Mouse (Mus musculus) G1E (cell line): ENCODE data around the gene Scaf11.

ENCODE experiments used
- CTCF ChIP-seq: IDR thresholded peaks from 2 replicates; pipeline ENCODE4 v1.5.1; 2012; ENCODE audit warnings: low read depth, low read length, inconsistent platforms, mixed read lengths
- GATA1 ChIP-seq: IDR thresholded peaks from 2 replicates; pipeline ENCODE4 v1.6.1; 2012; ENCODE audit warnings: borderline replicate concordance, low read length, inconsistent platforms, mixed read lengths
- GATA2 ChIP-seq: IDR thresholded peaks from 2 replicates; pipeline ENCODE4 v1.6.1; 2012; ENCODE audit warnings: low read depth, low read length, inconsistent platforms, borderline replicate concordance
- POLR2AphosphoS5 ChIP-seq: IDR thresholded peaks from 2 replicates; pipeline ENCODE4 v1.6.1; 2012; ENCODE audit warnings: low read depth, low read length, inconsistent platforms; ENCODE audit not compliant: insufficient replicate concordance
- TAL1 ChIP-seq: conservative IDR thresholded peaks from 2 replicates; pipeline ENCODE4 v1.6.1; 2012; ENCODE audit warnings: low read depth, low read length, inconsistent platforms, mixed read lengths

GRCm38 (mm10) chr15:96373161-96373560 is 87.5 kb downstream of the Scaf11 start:
- TF ChIP-seq GATA1: no peak
- TF ChIP-seq GATA2: no peak
- no peak for TF ChIP-seq CTCF
- TF ChIP-seq POLR2AphosphoS5: no peak
- no peak for TF ChIP-seq TAL1
